Mouse (Mus musculus) hindbrain, embryonic 12.5 days (tissue): ENCODE data around the gene Fut8. TPM values are rescaled to one million over a fixed set of nuclear protein-coding genes. Genes with fewer than 3 reads are reported as not detected.
"Not testable (repeated sequence)": the region's sequence is repeated elsewhere in the genome, so short reads cannot be mapped to it uniquely, and the experiment has no call there.

ENCODE experiments used
- ATAC-seq: fragments of 200-750 bp; cut with Nextera tagmentation; 2 replicates; pipeline ENCODE4 v1.8.0; 2017; ENCODE audit warnings: moderate TSS enrichment; ENCODE audit not compliant: low FRiP score
- H3K27ac ChIP-seq: fragments of 300-500 bp; sonication (generic); 2 replicates; pipeline ENCODE4 v1.5.1; 2016; ENCODE audit warnings: mild to moderate bottlenecking
- H3K27me3 ChIP-seq: fragments of 300-500 bp; sonication (generic); 2 replicates; pipeline ENCODE4 v1.6.1; 2016; ENCODE audit warnings: mild to moderate bottlenecking
- H3K36me3 ChIP-seq: fragments of 300-500 bp; sonication (generic); 2 replicates; pipeline ENCODE4 v1.6.1; 2016; ENCODE audit warnings: mild to moderate bottlenecking
- H3K4me1 ChIP-seq: fragments of 300-500 bp; sonication (generic); 2 replicates; pipeline ENCODE4 v1.6.1; 2016
- H3K4me2 ChIP-seq: fragments of 300-500 bp; sonication (generic); replicated peaks from 2 replicates; pipeline ENCODE4 v1.6.1; 2016; ENCODE audit warnings: mild to moderate bottlenecking
- H3K4me3 ChIP-seq: fragments of 300-500 bp; sonication (generic); 2 replicates; pipeline ENCODE4 v1.5.1; 2016; ENCODE audit warnings: mild to moderate bottlenecking
- H3K9ac ChIP-seq: fragments of 300-500 bp; sonication (generic); 2 replicates; pipeline ENCODE4 v1.6.1; 2016; ENCODE audit warnings: mild to moderate bottlenecking, moderate library complexity
- H3K9me3 ChIP-seq: fragments of 300-500 bp; sonication (generic); replicated peaks from 2 replicates; pipeline ENCODE4 v1.6.1; 2016; ENCODE audit warnings: mild to moderate bottlenecking
- WGBS: fragments of 180-500 bp; shearing (Covaris S2); methylation state at CpG from one replicate; pipeline ENCODE4 v1.1.7; 2016; 5-methylcytosine and 5-hydroxymethylcytosine counted together
- polyA plus RNA-seq: library from polyadenylated mRNA; unstranded; fragments of >200 nt; fragmentation: Nextera tagmentation; extraction: Ambion mirVana; gene quantifications from 2 replicates; pipeline ENCODE4 v1.2.1, GENCODE M21; 2016

The Fut8 gene
- polyA plus RNA-seq, 1 experiment from 2014 or later: 45.5 TPM

DNA sequence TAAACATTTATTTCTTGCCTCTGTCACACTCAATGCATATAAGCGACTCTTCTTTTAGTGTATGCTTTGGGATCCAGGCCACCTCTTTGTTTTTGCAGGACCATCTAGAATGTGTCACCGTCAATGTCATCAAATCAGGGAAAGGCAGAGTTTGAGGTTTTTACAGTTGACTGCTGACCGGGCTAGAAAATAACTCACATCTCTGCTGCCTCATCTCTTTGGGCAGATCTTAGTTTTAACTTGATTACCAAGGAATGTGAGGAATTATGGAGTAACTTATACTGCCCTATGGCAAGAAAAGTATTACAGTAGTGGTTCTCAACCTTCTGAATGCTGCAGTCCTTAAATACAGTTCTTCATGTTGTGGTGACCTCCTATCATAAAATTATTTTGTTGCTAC lies 12.2 kb upstream of the Fut8 start:
- H3K9me3 ChIP-seq: no peaks in the 10 kb centered on the region
- H3K27ac ChIP-seq: no peak overlapping the region
- H3K4me2 ChIP-seq: no peak overlapping the region
- no peak for ATAC-seq
- no peaks in the 10 kb centered on the region for H3K36me3 ChIP-seq
- H3K27me3 ChIP-seq: no peaks in the 10 kb centered on the region
- WGBS: 72% methylated on average over 3 of the region's 3 CpGs
- no peak overlapping the region for H3K9ac ChIP-seq
- no peak overlapping the region for H3K4me3 ChIP-seq
- H3K4me1 ChIP-seq: no peaks in the 10 kb centered on the region

DNA sequence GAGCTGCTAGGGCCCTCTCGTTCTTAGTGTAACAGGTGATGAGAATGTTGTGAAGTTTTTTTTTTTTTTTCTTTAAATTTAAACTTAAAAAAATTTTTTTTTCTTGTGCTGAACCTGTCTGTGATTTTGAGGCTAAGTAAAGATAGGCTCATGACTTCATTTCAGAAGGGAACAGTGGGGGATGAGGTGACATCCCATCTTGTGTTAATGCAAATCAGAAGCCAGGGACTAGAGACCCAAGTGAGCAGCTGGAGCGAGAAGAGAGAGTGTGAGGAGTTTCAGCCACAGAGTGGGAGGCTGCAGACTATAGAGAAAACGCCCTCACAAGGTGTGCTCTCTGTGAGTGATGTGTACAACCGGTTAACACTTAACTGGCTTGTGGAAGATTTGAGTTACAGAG lies 2.0 kb upstream of the Fut8 start:
- 52% methylated on average over 4 of the region's 4 CpGs for WGBS
- Histone ChIP-seq H3K4me2 (no peak overlapping the region), H3K4me3 (no peak overlapping the region), H3K27me3 (no peaks in the 10 kb centered on the region), H3K9ac (no peak overlapping the region), H3K4me1 (0 out of 2 replicates have a peak, but pooled peaks cover 5% of the 10 kb centered on the region), H3K9me3 (no peaks in the 10 kb centered on the region), H3K27ac (no peak overlapping the region), H3K36me3 (no peaks in the 10 kb centered on the region)
- no peak for ATAC-seq

DNA sequence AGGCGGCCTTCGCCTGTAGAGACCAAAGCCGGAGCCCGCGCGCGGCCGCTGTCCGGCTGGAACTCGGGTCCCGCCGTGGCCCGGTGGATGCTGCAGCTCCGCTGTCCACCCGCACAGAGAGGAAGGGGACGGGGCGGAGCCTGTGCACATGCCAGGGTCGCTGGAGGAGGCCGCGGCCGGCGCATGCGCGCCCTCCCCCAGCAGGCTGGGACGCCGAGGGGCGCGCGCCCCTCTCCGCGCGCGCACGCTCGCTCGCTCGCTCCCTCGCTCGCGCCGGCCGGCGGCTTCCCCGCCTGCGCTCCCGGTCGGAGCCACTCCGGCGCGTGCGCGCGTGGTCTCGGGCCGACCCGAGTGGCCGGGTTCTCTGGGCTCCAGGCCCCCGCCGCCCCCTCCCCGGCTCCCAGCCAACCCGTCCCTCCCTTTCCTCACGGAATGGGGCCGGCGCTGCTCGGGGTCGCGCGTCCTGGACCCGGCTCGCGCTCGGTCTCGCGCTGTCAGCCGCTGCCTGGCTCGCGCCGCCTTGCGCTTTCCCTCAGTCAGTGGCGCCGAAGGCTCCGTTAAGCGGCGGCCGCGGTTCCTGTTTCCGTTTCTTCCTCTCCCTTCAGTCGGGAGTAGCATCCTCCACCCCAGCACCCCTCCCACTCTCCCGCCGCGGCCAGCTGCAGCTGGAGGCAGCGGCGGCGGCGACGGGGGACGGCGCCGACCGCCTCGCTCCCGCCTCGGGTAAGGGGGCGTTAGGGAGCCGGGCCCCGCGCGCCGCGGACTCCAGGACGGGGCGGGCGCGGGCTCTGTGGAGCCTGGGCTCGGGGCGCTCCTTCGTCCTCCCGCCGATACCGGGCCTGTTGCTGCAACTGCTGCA lies 835 bp downstream of the Fut8 start:
- H3K27ac ChIP-seq: peak overlapping the region; percentile 98
- no peaks in the 10 kb centered on the region for H3K36me3 ChIP-seq
- H3K9ac ChIP-seq: peak overlapping the region; percentile 93
- ATAC-seq: peak; percentile 98
- under 1% methylated on average over 108 of the region's 120 CpGs for WGBS
- H3K4me1 ChIP-seq: 0 out of 2 replicates have a peak, but pooled peaks cover 5% of the 10 kb centered on the region
- peak overlapping the region; percentile 88 for H3K4me3 ChIP-seq
- H3K27me3 ChIP-seq: no peaks in the 10 kb centered on the region
- peak overlapping the region; percentile 81 for H3K4me2 ChIP-seq
- H3K9me3 ChIP-seq: no peaks in the 10 kb centered on the region

DNA sequence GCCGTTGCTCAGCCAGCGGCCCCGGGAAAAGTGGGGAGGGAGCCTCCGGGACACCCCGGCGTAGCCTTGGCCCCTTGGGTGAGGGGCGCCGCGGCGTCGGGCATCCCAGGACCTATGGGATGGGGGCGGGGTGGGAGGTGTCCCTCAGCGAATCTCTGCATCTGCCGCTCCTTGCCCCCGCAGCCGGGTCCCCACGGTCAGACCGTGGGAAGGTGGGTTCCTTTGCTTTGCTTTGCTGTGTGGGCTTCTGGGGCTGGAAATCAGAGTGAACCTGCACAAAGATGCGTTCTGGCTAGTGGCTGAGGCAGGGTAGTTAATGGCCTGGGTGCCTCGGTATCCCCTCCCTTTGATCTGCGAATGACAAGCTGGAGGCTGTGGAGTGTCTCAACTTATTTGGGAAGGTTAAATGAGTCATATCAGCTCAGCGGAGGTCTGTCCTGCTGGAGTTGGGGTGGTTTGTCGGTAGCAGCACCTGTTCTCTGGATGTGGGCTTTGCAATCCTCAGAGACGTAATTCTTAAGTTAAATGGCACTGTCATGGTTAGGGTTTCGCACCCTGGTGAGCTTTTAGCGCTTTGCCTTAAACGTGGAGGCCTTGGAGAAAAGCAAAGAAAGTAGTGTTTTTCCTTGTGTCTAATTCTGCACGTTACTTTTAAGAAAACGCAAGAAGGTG lies 1.6 kb downstream of the Fut8 start:
- H3K9ac ChIP-seq: peak overlapping the region; percentile 93
- 0 out of 2 replicates have a peak, but pooled peaks cover 5% of the 10 kb centered on the region for H3K4me1 ChIP-seq
- peak overlapping the region; percentile 81 for H3K4me2 ChIP-seq
- H3K27me3 ChIP-seq: no peaks in the 10 kb centered on the region
- H3K9me3 ChIP-seq: no peaks in the 10 kb centered on the region
- no peaks in the 10 kb centered on the region for H3K36me3 ChIP-seq
- whole genome bisulfite sequencing: under 1% methylated on average over 29 of the region's 29 CpGs
- H3K4me3 ChIP-seq: peak overlapping the region; percentile 88
- peak overlapping the region; percentile 98 for H3K27ac ChIP-seq
- ATAC-seq: peak; percentile 32

DNA sequence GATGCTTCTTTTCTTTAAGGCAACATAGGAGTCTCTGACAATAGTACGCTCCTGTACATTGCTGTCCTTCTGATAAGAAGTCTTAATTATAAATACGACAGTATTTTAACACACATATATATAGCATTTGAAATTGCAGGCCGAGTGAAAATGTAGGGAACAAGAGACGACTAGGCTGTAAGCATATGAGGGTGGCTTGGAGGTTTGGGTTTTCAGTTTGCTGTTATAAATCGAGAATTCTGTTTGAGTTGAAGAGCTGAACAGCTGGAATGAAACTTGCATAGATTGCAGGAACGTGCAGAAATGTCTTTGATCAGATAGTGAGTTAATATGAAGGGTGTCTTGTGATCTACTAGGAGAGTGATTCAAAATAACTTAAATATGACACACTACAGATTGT lies 2.4 kb downstream of the Fut8 start:
- Histone ChIP-seq H3K27me3 (no peaks in the 10 kb centered on the region), H3K9me3 (no peaks in the 10 kb centered on the region), H3K4me3 (no peak overlapping the region), H3K4me1 (0 out of 2 replicates have a peak, but pooled peaks cover 5% of the 10 kb centered on the region), H3K4me2 (peak overlapping the region; percentile 81), H3K27ac (no peak overlapping the region), H3K9ac (no peak overlapping the region), H3K36me3 (no peaks in the 10 kb centered on the region)
- ATAC-seq: no peak
- 51% methylated on average over 6 of the region's 6 CpGs for WGBS

DNA sequence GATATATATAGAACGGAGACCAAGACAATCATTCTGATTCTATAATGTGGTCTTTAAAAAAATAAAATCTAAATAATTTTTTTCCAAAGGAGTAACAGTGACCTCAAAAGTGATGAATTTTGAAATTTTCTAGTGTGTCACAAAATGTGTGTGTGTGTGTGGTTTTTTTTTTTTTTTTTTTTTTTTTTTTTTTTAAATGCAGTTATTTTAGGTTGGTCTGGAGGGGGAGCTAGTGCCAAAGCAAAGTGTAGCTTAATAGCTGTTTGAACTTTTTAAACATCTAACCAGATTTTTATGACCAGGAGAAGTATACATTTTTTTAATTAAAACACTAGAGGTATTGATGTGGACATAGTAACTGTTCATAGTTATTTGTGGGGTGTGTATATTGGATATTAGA lies 2.9 kb downstream of the Fut8 start:
- Histone ChIP-seq H3K4me1 (0 out of 2 replicates have a peak, but pooled peaks cover 5% of the 10 kb centered on the region), H3K9ac (no peak overlapping the region), H3K36me3 (no peaks in the 10 kb centered on the region), H3K27ac (no peak overlapping the region), H3K4me2 (no peak overlapping the region), H3K27me3 (no peaks in the 10 kb centered on the region), H3K4me3 (no peak overlapping the region), H3K9me3 (no peaks in the 10 kb centered on the region)
- no peak for ATAC-seq
- WGBS: 78% methylated on average over 1 of the region's 1 CpGs

DNA sequence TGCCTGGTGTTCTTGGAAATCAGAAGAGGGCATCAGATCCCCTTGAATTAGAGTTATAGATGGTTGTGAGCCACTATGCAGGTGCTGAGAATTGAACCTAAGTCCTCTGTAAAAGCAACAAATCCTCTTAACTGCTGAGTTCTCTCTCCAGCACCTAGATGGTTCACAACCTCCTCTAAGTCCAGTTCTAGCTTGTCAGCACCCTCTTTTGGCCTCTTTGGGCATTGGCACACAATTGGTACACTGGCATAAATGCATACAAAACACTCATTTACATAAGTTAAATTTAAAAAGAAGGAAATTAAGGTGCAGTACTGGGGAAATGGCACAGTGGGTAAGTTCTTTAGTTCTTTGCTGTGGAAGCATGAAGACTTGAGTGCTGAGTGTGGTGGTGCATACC lies 24.7 kb downstream of the Fut8 start:
- Histone ChIP-seq H3K4me3 (no peak overlapping the region), H3K9ac (no peak overlapping the region), H3K27me3 (no peaks in the 10 kb centered on the region), H3K4me2 (no peak overlapping the region), H3K9me3 (no peaks in the 10 kb centered on the region), H3K36me3 (no peaks in the 10 kb centered on the region), H3K27ac (no peak overlapping the region), H3K4me1 (0 out of 2 replicates have a peak, but pooled peaks cover 3% of the 10 kb centered on the region)
- ATAC-seq: no peak

DNA sequence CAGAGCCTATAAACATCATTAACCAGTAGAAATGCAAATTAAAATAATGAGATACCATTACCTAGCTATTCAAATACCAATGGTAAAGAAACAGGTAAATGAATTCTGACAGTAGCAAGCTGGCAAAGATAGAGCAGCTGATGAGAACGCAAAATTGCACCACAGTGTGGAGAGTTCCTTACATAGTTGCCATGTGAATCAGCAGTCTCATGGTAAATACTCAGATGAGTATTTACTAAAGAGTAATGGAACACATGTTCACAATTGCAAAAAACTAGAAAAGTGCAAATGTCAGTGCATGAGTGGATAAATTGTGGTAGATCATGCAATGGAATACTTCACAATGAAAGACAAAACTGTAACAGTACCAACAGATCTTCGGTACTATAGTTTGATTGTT lies 25.9 kb downstream of the Fut8 start:
- Histone ChIP-seq H3K4me1 (0 out of 2 replicates have a peak, but pooled peaks cover 3% of the 10 kb centered on the region), H3K9ac (no peak overlapping the region), H3K4me3 (no peak overlapping the region), H3K4me2 (no peak overlapping the region), H3K27ac (no peak overlapping the region), H3K36me3 (no peaks in the 10 kb centered on the region), H3K27me3 (no peaks in the 10 kb centered on the region), H3K9me3 (no peaks in the 10 kb centered on the region)
- WGBS: 91% methylated on average over 2 of the region's 2 CpGs
- ATAC-seq: no peak

DNA sequence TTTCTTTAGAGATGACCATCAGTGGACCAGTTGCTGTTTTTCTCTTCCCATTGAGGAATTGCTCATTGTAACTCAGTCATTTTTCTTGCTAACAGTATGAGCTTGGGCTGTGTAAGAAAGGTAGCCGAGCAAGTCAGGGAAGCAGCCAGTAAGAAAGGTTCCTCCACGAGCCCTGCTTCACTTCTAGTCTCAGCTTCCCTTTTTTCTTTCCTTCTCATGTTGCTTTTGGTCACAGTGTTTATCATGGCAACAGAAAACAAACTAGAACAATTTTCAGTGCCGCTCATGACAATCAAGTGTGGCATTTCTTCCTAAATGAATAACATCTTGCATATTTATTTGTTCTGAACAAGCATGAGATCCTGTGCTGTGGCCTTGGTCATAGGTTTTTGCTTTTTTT lies 32.8 kb downstream of the Fut8 start:
- Histone ChIP-seq H3K27ac (no peak overlapping the region), H3K4me2 (no peak overlapping the region), H3K9ac (no peak overlapping the region), H3K27me3 (no peaks in the 10 kb centered on the region), H3K4me3 (no peak overlapping the region), H3K36me3 (no peaks in the 10 kb centered on the region), H3K4me1 (no peaks in the 10 kb centered on the region), H3K9me3 (no peaks in the 10 kb centered on the region)
- WGBS: 87% methylated on average over 3 of the region's 3 CpGs
- no peak for ATAC-seq

DNA sequence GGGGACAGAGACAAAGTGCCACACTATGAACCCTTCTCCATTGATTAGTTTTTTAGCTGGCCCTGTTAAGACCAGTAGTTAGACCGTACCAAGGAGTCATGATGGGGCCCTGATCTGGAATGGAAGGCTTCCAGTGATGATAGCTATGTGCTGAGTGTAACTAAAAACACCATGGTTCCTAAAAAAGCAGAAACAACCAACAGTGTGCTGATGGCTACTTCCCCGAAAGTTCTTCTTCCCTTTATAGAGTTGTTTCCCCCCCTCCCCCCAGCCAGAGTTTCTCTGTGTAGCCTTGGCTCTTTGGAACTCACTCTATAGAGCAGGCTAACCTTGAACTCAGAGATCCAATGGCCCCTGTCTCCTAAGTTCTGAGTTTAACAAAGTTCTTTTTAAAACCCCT lies 50.6 kb downstream of the Fut8 start:
- ATAC-seq: no peak
- no peaks in the 10 kb centered on the region for H3K4me1 ChIP-seq
- H3K27me3 ChIP-seq: no peaks in the 10 kb centered on the region
- H3K9me3 ChIP-seq: no peaks in the 10 kb centered on the region
- no peak overlapping the region for H3K4me2 ChIP-seq
- H3K27ac ChIP-seq: no peak overlapping the region
- no peaks in the 10 kb centered on the region for H3K36me3 ChIP-seq
- no peak overlapping the region for H3K9ac ChIP-seq
- no peak overlapping the region for H3K4me3 ChIP-seq
- 90% methylated on average over 2 of the region's 2 CpGs for WGBS

DNA sequence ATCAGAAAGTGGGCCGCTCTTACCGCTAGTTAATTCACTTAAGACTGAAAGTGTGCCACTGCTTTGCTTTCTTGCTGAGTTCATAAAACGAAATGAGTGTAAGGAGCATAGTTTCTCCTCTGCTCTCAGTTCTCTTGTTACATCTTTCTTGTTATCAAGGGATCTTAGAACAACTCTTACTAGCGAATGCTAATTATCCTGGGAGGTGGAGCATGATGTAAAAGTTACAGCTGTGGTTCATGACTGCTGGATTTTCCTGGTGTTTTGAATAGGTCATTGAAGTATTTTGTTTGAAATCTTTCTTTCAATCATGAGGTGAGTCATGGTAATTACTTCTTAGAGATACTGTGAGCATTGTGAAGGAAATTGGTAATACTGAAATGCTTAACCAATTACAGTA lies 53.1 kb downstream of the Fut8 start:
- Histone ChIP-seq H3K27ac (no peak overlapping the region), H3K4me3 (no peak overlapping the region), H3K9ac (no peak overlapping the region), H3K4me1 (no peaks in the 10 kb centered on the region), H3K27me3 (no peaks in the 10 kb centered on the region), H3K4me2 (no peak overlapping the region), H3K36me3 (no peaks in the 10 kb centered on the region), H3K9me3 (no peaks in the 10 kb centered on the region)
- 85% methylated on average over 4 of the region's 4 CpGs for WGBS
- no peak for ATAC-seq

DNA sequence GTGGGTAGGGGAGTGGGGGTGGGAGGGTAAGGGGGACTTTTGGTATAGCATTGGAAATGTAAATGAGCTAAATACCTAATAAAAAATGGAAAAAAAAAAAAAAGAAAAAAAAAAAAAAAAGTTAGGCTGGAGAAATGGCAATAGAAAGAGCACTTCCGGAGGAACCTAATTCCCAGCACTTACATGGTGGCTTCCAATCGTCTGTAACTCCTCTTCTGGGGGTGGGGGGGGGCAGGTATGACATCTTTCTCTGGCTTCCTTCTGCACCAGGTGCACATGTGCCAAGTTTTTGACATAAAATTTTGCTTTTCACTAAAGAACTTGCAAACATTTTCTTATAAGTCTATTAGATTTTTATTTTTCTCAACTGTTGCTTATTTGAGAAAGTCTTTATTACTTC lies 53.9 kb downstream of the Fut8 start:
- not testable (repeated sequence) for H3K9ac ChIP-seq, H3K9me3 ChIP-seq, H3K36me3 ChIP-seq, H3K4me2 ChIP-seq, ATAC-seq, H3K27ac ChIP-seq, H3K4me3 ChIP-seq, H3K4me1 ChIP-seq, H3K27me3 ChIP-seq
- 67% methylated on average over 2 of the region's 2 CpGs for WGBS
